Comparison of ENCODE assay signal across 12 mouse cellular contexts in the genomic region with DNA sequence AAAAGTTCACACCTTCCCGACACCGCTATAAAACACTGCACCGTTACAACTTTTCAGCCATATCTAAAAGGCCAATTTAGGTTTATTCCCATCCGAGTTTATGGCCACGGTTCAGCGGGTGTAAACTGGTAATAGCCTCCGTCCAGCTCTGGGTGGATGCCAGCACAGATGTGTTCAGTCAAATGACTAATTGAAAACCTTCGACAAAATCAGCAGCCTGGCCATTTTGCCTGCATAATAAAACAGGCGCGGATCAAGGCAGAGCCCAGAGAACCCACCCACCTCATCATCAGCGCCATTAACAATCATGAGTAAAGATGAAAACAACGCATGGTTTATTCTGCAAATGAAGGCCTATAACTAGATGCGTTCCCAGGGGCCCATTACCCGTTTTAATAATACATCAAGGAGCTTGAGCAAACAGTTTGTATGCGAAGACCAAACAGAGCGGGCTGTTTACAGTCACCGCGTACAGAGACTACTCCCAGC.
A peak's percentile ranks its signal among the peaks of the same experiment; 100 is the strongest.
DNase-seq lines count a peak whose midpoint lies in the region; ATAC-seq and TF ChIP-seq lines count a peak whose summit lies in the region.
"Had no signal": no experiment of that assay in that cellular context is flagged by ENCODE, and none has a peak within 500 bp of the region (broad histone marks: within the 10 kb centered on the region; RNA-seq: fewer than 3 reads in every experiment).

No protein-coding gene starts in this region.

- H3K27ac ChIP-seq in forebrain, embryonic 11.5 days (ENCODE audit: low read depth, low read length), result no peak overlapping the region
- H3K27ac ChIP-seq in forebrain, embryonic 10.5 days, result no peak overlapping the region
- H3K27ac ChIP-seq in midbrain, embryonic 13.5 days, result peak overlapping the region; percentile 52; the same call in 1 of the 2 replicates
- no peak overlapping the region for H3K27ac ChIP-seq in intestine, embryonic 15.5 days
- H3K27ac ChIP-seq: embryonic facial prominence, embryonic 12.5 days; liver, embryonic 12.5 days had no signal

- H3K27me3 ChIP-seq in forebrain, embryonic 11.5 days (ENCODE audit: control insufficient read depth, insufficient read depth, low read length), result no peaks in the 10 kb centered on the region; the same call in 1 of the 2 replicates
- peaks cover 68% of the 10 kb centered on the region for H3K27me3 ChIP-seq in forebrain, embryonic 10.5 days (ENCODE audit: poor library complexity, severe bottlenecking)
- peaks cover 8% of the 10 kb centered on the region; the same call in 1 of the 2 replicates for H3K27me3 ChIP-seq in midbrain, embryonic 13.5 days
- H3K27me3 ChIP-seq in intestine, embryonic 15.5 days (replicated peaks), result no peaks in the 10 kb centered on the region; the same call in 1 of the 2 replicates
- H3K27me3 ChIP-seq: embryonic facial prominence, embryonic 12.5 days had no signal

- ATAC-seq in forebrain, embryonic 11.5 days (replicated peaks; ENCODE audit: low FRiP score), result peak; percentile 61; the same call in 1 of the 2 replicates
- peak; percentile 77 for ATAC-seq in midbrain, embryonic 13.5 days
- ATAC-seq in intestine, embryonic 15.5 days, result no peak
- ATAC-seq: liver, embryonic 12.5 days had no signal

- TF ChIP-seq POLR2A in brain, embryonic 14.5 days (IDR thresholded peaks at IDR 0.05; ENCODE audit: borderline replicate concordance, extremely low read depth, insufficient read depth, insufficient read length, poor library complexity, severe bottlenecking), result no peak

- no peak overlapping the region for H3K4me3 ChIP-seq in forebrain, embryonic 11.5 days (ENCODE audit: low read depth, low read length)
- H3K4me3 ChIP-seq in forebrain, embryonic 10.5 days, result no peak overlapping the region
- no peak overlapping the region for H3K4me3 ChIP-seq in midbrain, embryonic 13.5 days (replicated peaks)
- no peak overlapping the region for H3K4me3 ChIP-seq in intestine, embryonic 15.5 days (replicated peaks)
- H3K4me3 ChIP-seq: embryonic facial prominence, embryonic 12.5 days; liver, embryonic 12.5 days had no signal

- H3K9ac ChIP-seq in forebrain, embryonic 11.5 days (ENCODE audit: low read length), result no peak overlapping the region
- no peak overlapping the region for H3K9ac ChIP-seq in midbrain, embryonic 13.5 days (replicated peaks)
- H3K9ac ChIP-seq in intestine, embryonic 15.5 days, result no peak overlapping the region
- H3K9ac ChIP-seq: embryonic facial prominence, embryonic 12.5 days; liver, embryonic 12.5 days had no signal

- no peaks in the 10 kb centered on the region for H3K9me3 ChIP-seq in forebrain, embryonic 11.5 days (ENCODE audit: control insufficient read depth, low read length)
- H3K9me3 ChIP-seq in forebrain, embryonic 10.5 days, result no peaks in the 10 kb centered on the region
- H3K9me3 ChIP-seq in midbrain, embryonic 13.5 days, result no peaks in the 10 kb centered on the region
- no peaks in the 10 kb centered on the region for H3K9me3 ChIP-seq in intestine, embryonic 15.5 days
- H3K9me3 ChIP-seq: embryonic facial prominence, embryonic 12.5 days; liver, embryonic 12.5 days had no signal

- 56% methylated on average over 18 of the region's 18 CpGs for WGBS in forebrain, embryonic 11.5 days
- WGBS in forebrain, embryonic 10.5 days, result 83% methylated on average over 18 of the region's 18 CpGs
- WGBS in midbrain, embryonic 13.5 days, result 41% methylated on average over 18 of the region's 18 CpGs
- WGBS in intestine, embryonic 15.5 days, result 45% methylated on average over 18 of the region's 18 CpGs

- no peak for DNase-seq in forebrain, embryonic 11.5 days (ENCODE audit: low spot score)
- DNase-seq in forebrain, embryonic 10.5 days (ENCODE audit: extremely low spot score, low spot score), result no peak
- peak; percentile 88 for DNase-seq in brain, embryonic 14.5 days (ENCODE audit: low read depth)
- peak; percentile 58 for DNase-seq in hindlimb bud, embryonic 11.5 days (ENCODE audit: extremely low spot score, low read depth, low spot score)
- no peak for DNase-seq in layer of hippocampus, adult 9-11 months
- no peak for DNase-seq in adrenal gland, postnatal 4 days (ENCODE audit: low spot score in 2 of 2)
- DNase-seq: heart, postnatal 10 days had no signal

- no peaks in the 10 kb centered on the region for H3K4me1 ChIP-seq in forebrain, embryonic 11.5 days (replicated peaks; ENCODE audit: control insufficient read depth, insufficient read depth, low read length)
- peaks cover 32% of the 10 kb centered on the region for H3K4me1 ChIP-seq in forebrain, embryonic 10.5 days
- H3K4me1 ChIP-seq in midbrain, embryonic 13.5 days (replicated peaks), result peaks cover 26% of the 10 kb centered on the region
- no peaks in the 10 kb centered on the region for H3K4me1 ChIP-seq in intestine, embryonic 15.5 days (replicated peaks)
- H3K4me1 ChIP-seq: liver, embryonic 12.5 days had no signal

- no peak overlapping the region for H3K4me2 ChIP-seq in forebrain, embryonic 11.5 days (ENCODE audit: low read depth, low read length, severe bottlenecking)
- no peak overlapping the region for H3K4me2 ChIP-seq in midbrain, embryonic 13.5 days (replicated peaks)
- H3K4me2 ChIP-seq in intestine, embryonic 15.5 days (replicated peaks), result no peak overlapping the region
- H3K4me2 ChIP-seq: embryonic facial prominence, embryonic 12.5 days; liver, embryonic 12.5 days had no signal

- no peaks in the 10 kb centered on the region for H3K36me3 ChIP-seq in forebrain, embryonic 11.5 days (ENCODE audit: control insufficient read depth, insufficient read depth, low read length)
- H3K36me3 ChIP-seq in forebrain, embryonic 10.5 days (replicated peaks), result no peaks in the 10 kb centered on the region
- H3K36me3 ChIP-seq in midbrain, embryonic 13.5 days, result no peaks in the 10 kb centered on the region
- no peaks in the 10 kb centered on the region for H3K36me3 ChIP-seq in intestine, embryonic 15.5 days
- H3K36me3 ChIP-seq: embryonic facial prominence, embryonic 12.5 days; G1E; liver, embryonic 12.5 days had no signal

- no peak for TF ChIP-seq CTCF in brain, embryonic 14.5 days (IDR thresholded peaks at IDR 0.05; ENCODE audit: borderline replicate concordance, extremely low read depth, insufficient read depth, insufficient read length)

Comparison
In these comparisons a context has a peak if more than half of its experiments do, and no peak if none do; other contexts are left out.
1. DNase-seq: peak in brain, embryonic 14.5 days (single experiment) and hindlimb bud, embryonic 11.5 days (single experiment); none in forebrain, embryonic 11.5 days (single experiment), forebrain, embryonic 10.5 days (single experiment), layer of hippocampus, adult 9-11 months (single experiment) and adrenal gland, postnatal 4 days (0 of 2).